Mouse (Mus musculus) forebrain, postnatal 0 days (tissue): Measurements from ENCODE around the gene Wnt6. TPM values are rescaled to one million over a fixed set of nuclear protein-coding genes. Genes with fewer than 3 reads are reported as not detected.

Experiments
- ATAC-seq: fragments of 200-750 bp; cut with Nextera tagmentation; 2 replicates; pipeline ENCODE4 v1.8.0; 2017; ENCODE audit warnings: mild to moderate bottlenecking, moderate library complexity
- DNase-seq: peaks from one replicate; pipeline ENCODE4 v3.0.0-alpha.2; 2015
- H3K27ac ChIP-seq: fragments of 300-500 bp; sonication (generic); 2 replicates; pipeline ENCODE4 v1.5.1; 2014; ENCODE audit warnings: low read depth, mild to moderate bottlenecking, antibody characterized with exemption, low read length, moderate library complexity, mixed read lengths
- H3K27me3 ChIP-seq: fragments of 300-500 bp; sonication (generic); 2 replicates; pipeline ENCODE4 v1.6.1; 2014; ENCODE audit warnings: mild to moderate bottlenecking, low read length, mixed read lengths; ENCODE audit not compliant: insufficient read depth
- H3K36me3 ChIP-seq: fragments of 300-500 bp; sonication (generic); 2 replicates; pipeline ENCODE4 v1.6.1; 2014; ENCODE audit warnings: mild to moderate bottlenecking, moderate library complexity; ENCODE audit not compliant: insufficient read depth
- H3K4me1 ChIP-seq: fragments of 300-500 bp; sonication (generic); 2 replicates; pipeline ENCODE4 v1.6.1; 2014; ENCODE audit warnings: antibody characterized with exemption; ENCODE audit not compliant: insufficient read depth
- H3K4me2 ChIP-seq: fragments of 300-500 bp; sonication (generic); 2 replicates; pipeline ENCODE4 v1.6.1; 2014; ENCODE audit warnings: low read depth, mild to moderate bottlenecking, moderate library complexity
- H3K4me3 ChIP-seq: fragments of 300-500 bp; sonication (generic); 2 replicates; pipeline ENCODE4 v1.5.1; 2014; ENCODE audit warnings: low read depth, low read length, mixed read lengths
- H3K9ac ChIP-seq: fragments of 300-500 bp; sonication (generic); 2 replicates; pipeline ENCODE4 v1.6.1; 2014; ENCODE audit warnings: mild to moderate bottlenecking
- H3K9me3 ChIP-seq: fragments of 300-500 bp; sonication (generic); 2 replicates; pipeline ENCODE4 v1.6.1; 2016; ENCODE audit warnings: low read length
- CTCF ChIP-seq: sonication (generic); IDR thresholded peaks from 2 replicates; pipeline ENCODE4 v1.5.1; 2016; ENCODE audit warnings: antibody characterized with exemption, control low read depth, low read depth
- WGBS: fragments of 180-500 bp; shearing (Covaris S2); extraction: QIAGEN DNeasy Blood & Tissue Kit; methylation state at CpG from one replicate; pipeline ENCODE4 v1.1.7; 2014; 5-methylcytosine and 5-hydroxymethylcytosine counted together
- polyA plus RNA-seq: library from polyadenylated mRNA; unstranded; fragments of >200 nt; fragmentation: Nextera tagmentation; extraction: Ambion mirVana; gene quantifications from 2 replicates; pipeline ENCODE4 v1.2.1, GENCODE M21; 2015
- total RNA-seq: library from RNA; depleted of rRNA; stranded (reverse); fragments of >200 nt; gene quantifications from 2 replicates; pipeline ENCODE4 v1.2.3, GENCODE M21; 2014

The Wnt6 gene
- total and polyA plus RNA-seq, 2 experiments from 2014 or later: 3.8 to 7.2 TPM

GRCm38 (mm10) chr1:74754175-74754785, 17.4 kb upstream of the Wnt6 start:
- TF ChIP-seq CTCF: no peak
- H3K9ac ChIP-seq: no peak overlapping the region
- DNase-seq: no peak
- H3K9me3 ChIP-seq: no peaks in the 10 kb centered on the region
- no peaks in the 10 kb centered on the region for H3K36me3 ChIP-seq
- H3K4me1 ChIP-seq: no peaks in the 10 kb centered on the region
- ATAC-seq: no peak
- no peak overlapping the region for H3K4me3 ChIP-seq
- H3K27me3 ChIP-seq: peaks cover 1% of the 10 kb centered on the region; the same call in 1 of the 2 replicates
- no peak overlapping the region for H3K27ac ChIP-seq
- WGBS: 73% methylated on average over 5 of the region's 5 CpGs
- H3K4me2 ChIP-seq: no peak overlapping the region

- H3K27ac ChIP-seq: no peak overlapping the region
- ATAC-seq: no peak
- no peaks in the 10 kb centered on the region for H3K36me3 ChIP-seq
- H3K9me3 ChIP-seq: no peaks in the 10 kb centered on the region
- H3K4me1 ChIP-seq: no peaks in the 10 kb centered on the region
- peak; percentile 52 for DNase-seq
- 31% methylated on average over 4 of the region's 4 CpGs for WGBS
- no peaks in the 10 kb centered on the region; the same call in 1 of the 2 replicates for H3K27me3 ChIP-seq
- TF ChIP-seq CTCF: peak; percentile 67
- no peak overlapping the region for H3K4me3 ChIP-seq
- H3K4me2 ChIP-seq: no peak overlapping the region
- H3K9ac ChIP-seq: no peak overlapping the region
These were observed 11.9 kb upstream of the Wnt6 start for GRCm38 (mm10) chr1:74759773-74760172.

- no peak overlapping the region for H3K9ac ChIP-seq
- H3K27ac ChIP-seq: no peak overlapping the region
- H3K4me3 ChIP-seq: no peak overlapping the region
- peak; percentile 69 for TF ChIP-seq CTCF
- H3K4me2 ChIP-seq: no peak overlapping the region
- 6% methylated on average over 6 of the region's 6 CpGs for WGBS
- DNase-seq (peak; percentile 78), ATAC-seq (no peak)
- no peaks in the 10 kb centered on the region for H3K4me1 ChIP-seq
- H3K27me3 ChIP-seq: no peaks in the 10 kb centered on the region; the same call in none of the 2 replicates
- H3K36me3 ChIP-seq: no peaks in the 10 kb centered on the region
- no peaks in the 10 kb centered on the region for H3K9me3 ChIP-seq
These were observed 8.6 kb upstream of the Wnt6 start for GRCm38 (mm10) chr1:74763081-74763480.

GRCm38 (mm10) chr1:74770727-74771466, 795 bp upstream of the Wnt6 start:
- H3K4me3 ChIP-seq: peak overlapping the region; percentile 46
- DNase-seq (no peak), ATAC-seq (no peak)
- no peaks in the 10 kb centered on the region for H3K9me3 ChIP-seq
- H3K36me3 ChIP-seq: no peaks in the 10 kb centered on the region
- peak overlapping the region; percentile 83 for H3K4me2 ChIP-seq
- 0 out of 2 replicates have a peak overlapping the region, but pooled peaks have one; percentile 35 for H3K9ac ChIP-seq
- no peak overlapping the region for H3K27ac ChIP-seq
- peaks cover 66% of the 10 kb centered on the region for H3K27me3 ChIP-seq
- 1% methylated on average over 35 of the region's 35 CpGs for WGBS
- no peaks in the 10 kb centered on the region for H3K4me1 ChIP-seq
- TF ChIP-seq CTCF: no peak

GRCm38 (mm10) chr1:74771467-74771844, 236 bp upstream of the Wnt6 start:
- H3K27me3 ChIP-seq: peaks cover 66% of the 10 kb centered on the region
- H3K4me2 ChIP-seq: peak overlapping the region; percentile 83
- no peaks in the 10 kb centered on the region for H3K9me3 ChIP-seq
- 1% methylated on average over 24 of the region's 26 CpGs for WGBS
- H3K4me1 ChIP-seq: no peaks in the 10 kb centered on the region
- DNase-seq (no peak), ATAC-seq (peak; percentile 8; the same call in 1 of the 2 replicates)
- no peaks in the 10 kb centered on the region for H3K36me3 ChIP-seq
- TF ChIP-seq CTCF: no peak
- H3K9ac ChIP-seq: peak overlapping the region; percentile 35; the same call in 1 of the 2 replicates
- no peak overlapping the region for H3K27ac ChIP-seq
- peak overlapping the region; percentile 46 for H3K4me3 ChIP-seq

- H3K9me3 ChIP-seq: no peaks in the 10 kb centered on the region
- H3K27ac ChIP-seq: no peak overlapping the region
- no peaks in the 10 kb centered on the region for H3K4me1 ChIP-seq
- H3K4me2 ChIP-seq: peak overlapping the region; percentile 83
- H3K4me3 ChIP-seq: peak overlapping the region; percentile 46
- no peaks in the 10 kb centered on the region for H3K36me3 ChIP-seq
- H3K27me3 ChIP-seq: peaks cover 71% of the 10 kb centered on the region
- peak overlapping the region; percentile 35; the same call in 1 of the 2 replicates for H3K9ac ChIP-seq
- WGBS: under 1% methylated on average over 43 of the region's 51 CpGs
- peak; percentile 41 for ATAC-seq
- no peak for DNase-seq
- TF ChIP-seq CTCF: no peak
These were observed 384 bp downstream of the Wnt6 start for GRCm38 (mm10) chr1:74771931-74772620.

- ATAC-seq (peak; percentile 84), DNase-seq (peak; percentile 60)
- H3K27ac ChIP-seq: no peak overlapping the region
- no peaks in the 10 kb centered on the region for H3K36me3 ChIP-seq
- H3K4me3 ChIP-seq: no peak overlapping the region; the same call in 1 of the 2 replicates
- peaks cover 71% of the 10 kb centered on the region for H3K27me3 ChIP-seq
- peak overlapping the region; percentile 26; the same call in 1 of the 2 replicates for H3K4me2 ChIP-seq
- no peak overlapping the region for H3K9ac ChIP-seq
- H3K9me3 ChIP-seq: no peaks in the 10 kb centered on the region
- no peaks in the 10 kb centered on the region for H3K4me1 ChIP-seq
- no peak for TF ChIP-seq CTCF
- WGBS: 2% methylated on average over 15 of the region's 15 CpGs
These were observed 1.4 kb downstream of the Wnt6 start for GRCm38 (mm10) chr1:74773136-74773535.
